Mouse (Mus musculus) CD4-positive helper T cell, adult 2 months (primary cell): ENCODE data around the gene Mrpl14.
A peak's percentile ranks its signal among the peaks of the same experiment; 100 is the strongest.

Experiments
- DNase-seq: peaks from one replicate; pipeline ENCODE4 v3.0.0-alpha.2; 2012; ENCODE audit warnings: low read depth, missing footprints, low spot score

The Mrpl14 gene

GRCm38 (mm10) chr17:45686716-45687115 is 594 bp downstream of the Mrpl14 start, which contains the start of gene Tmem63b:
Tmem63b (minus strand) TSS chr17:45686905.
- DNase-seq: peak; percentile 76

- DNase-seq: no peak
Measured at GRCm38 (mm10) chr17:45689120-45689519, 3.0 kb downstream of the Mrpl14 start.

- no peak for DNase-seq
Measured at GRCm38 (mm10) chr17:45690044-45690443, 3.9 kb downstream of the Mrpl14 start.

GRCm38 (mm10) chr17:45692159-45692558 is 6.0 kb downstream of the Mrpl14 start:
- no peak for DNase-seq

- DNase-seq: no peak
Measured at GRCm38 (mm10) chr17:45693812-45694565, 7.9 kb downstream of the Mrpl14 start.

GRCm38 (mm10) chr17:45695227-45696120 is 9.4 kb downstream of the Mrpl14 start:
- DNase-seq: no peak

GRCm38 (mm10) chr17:45696981-45697380 is 10.9 kb downstream of the Mrpl14 start:
- DNase-seq: no peak

GRCm38 (mm10) chr17:45698368-45698767 is 12.2 kb downstream of the Mrpl14 start:
- no peak for DNase-seq

GRCm38 (mm10) chr17:45699039-45699740 is 13.1 kb downstream of the Mrpl14 start:
- DNase-seq: no peak

- DNase-seq: no peak
Measured at GRCm38 (mm10) chr17:45700496-45701235, 14.5 kb downstream of the Mrpl14 start.

- DNase-seq: no peak
Measured at GRCm38 (mm10) chr17:45701236-45701591, 15.1 kb downstream of the Mrpl14 start.

GRCm38 (mm10) chr17:45702254-45702653 is 16.1 kb downstream of the Mrpl14 start:
- no peak for DNase-seq

- peak; percentile 33 for DNase-seq
Measured at GRCm38 (mm10) chr17:45703187-45703586, 17.1 kb downstream of the Mrpl14 start.

- no peak for DNase-seq
Measured at GRCm38 (mm10) chr17:45706796-45707195, 20.7 kb downstream of the Mrpl14 start.

- no peak for DNase-seq
Measured at GRCm38 (mm10) chr17:45707376-45707775, 21.3 kb downstream of the Mrpl14 start.

- DNase-seq: no peak
Measured at GRCm38 (mm10) chr17:45708179-45708578, 22.1 kb downstream of the Mrpl14 start.

- DNase-seq: no peak
Measured at GRCm38 (mm10) chr17:45709829-45710228, 23.7 kb downstream of the Mrpl14 start.

GRCm38 (mm10) chr17:45710407-45710806 is 24.3 kb downstream of the Mrpl14 start:
- no peak for DNase-seq

GRCm38 (mm10) chr17:45711525-45711924 is 25.4 kb downstream of the Mrpl14 start:
- no peak for DNase-seq

- peak; percentile 59 for DNase-seq
Measured at GRCm38 (mm10) chr17:45718323-45718722, 32.2 kb downstream of the Mrpl14 start.
